Mouse (Mus musculus) ES-E14 (cell line): ENCODE data around the gene Hspa1l. TPM values are rescaled to one million over a fixed set of nuclear protein-coding genes. Genes with fewer than 3 reads are reported as not detected.
"Not testable (repeated sequence)": the region's sequence is repeated elsewhere in the genome, so short reads cannot be mapped to it uniquely, and the experiment has no call there.

Experiments used
- DNase-seq: peaks from one replicate; pipeline ENCODE4 v3.0.0-alpha.2; 2013; ENCODE audit warnings: low read depth, low spot score
- H3K27ac ChIP-seq: 2 replicates; pipeline ENCODE4 v1.5.1; 2012; ENCODE audit warnings: low read depth, mild to moderate bottlenecking, low read length, moderate library complexity, mixed read lengths; ENCODE audit not compliant: poor library complexity, insufficient read depth, severe bottlenecking
- H3K36me3 ChIP-seq: 2 replicates; pipeline ENCODE4 v1.6.1; 2012; ENCODE audit warnings: mild to moderate bottlenecking, low read length, moderate library complexity, mixed read lengths; ENCODE audit not compliant: control insufficient read depth, poor library complexity, insufficient read depth, severe bottlenecking
- H3K4me1 ChIP-seq, 2 experiments: fragments of 150-350 bp in 1 of 2; sonication (generic) in 1 of 2; 2 replicates each; pipeline ENCODE4 v1.6.1; 2012; ENCODE audit warnings: low read length in 2 of 2, mild to moderate bottlenecking in 1 of 2, mixed read lengths in 1 of 2; ENCODE audit not compliant: control insufficient read depth in 2 of 2, insufficient read depth in 2 of 2, poor library complexity in 1 of 2
- H3K4me3 ChIP-seq, 2 experiments: fragments of 150-350 bp in 1 of 2; sonication (generic) in 1 of 2; 2 replicates each; pipeline ENCODE4 v1.5.1; 2012; ENCODE audit warnings: low read length in 2 of 2, low read depth in 1 of 2, mild to moderate bottlenecking in 1 of 2, mixed read lengths in 1 of 2; ENCODE audit not compliant: insufficient read depth in 1 of 2, poor library complexity in 1 of 2, severe bottlenecking in 1 of 2
- H3K9ac ChIP-seq: 2 replicates; pipeline ENCODE4 v1.6.1; 2012; ENCODE audit warnings: low read depth, mild to moderate bottlenecking, low read length, mixed read lengths; ENCODE audit not compliant: poor library complexity, insufficient read depth, severe bottlenecking
- H3K9me3 ChIP-seq: fragments of 150-350 bp; sonication (generic); 2 replicates; pipeline ENCODE4 v1.6.1; 2012; ENCODE audit warnings: low read depth, mild to moderate bottlenecking, low read length; ENCODE audit not compliant: control insufficient read depth, insufficient read depth
- CHD2 ChIP-seq: IDR thresholded peaks from 2 replicates; pipeline ENCODE4 v1.6.1; 2014; ENCODE audit warnings: mild to moderate bottlenecking, low read depth, low read length, inconsistent platforms
- HCFC1 ChIP-seq: IDR thresholded peaks from 2 replicates; pipeline ENCODE4 v1.6.1; 2012; ENCODE audit warnings: low read length, inconsistent platforms, borderline replicate concordance; ENCODE audit not compliant: insufficient read depth
- MAFK ChIP-seq: IDR thresholded peaks from 2 replicates; pipeline ENCODE4 v1.6.1; 2014; ENCODE audit warnings: mild to moderate bottlenecking, low read depth, low read length, inconsistent platforms; ENCODE audit not compliant: insufficient read depth
- ZC3H11A ChIP-seq: IDR thresholded peaks from 2 replicates; pipeline ENCODE4 v1.6.1; 2012; ENCODE audit warnings: low read depth, mild to moderate bottlenecking, inconsistent platforms, low read length, borderline replicate concordance
- ZNF384 ChIP-seq: IDR thresholded peaks from 2 replicates; pipeline ENCODE4 v1.6.1; 2012; ENCODE audit warnings: low read depth, low read length, inconsistent platforms
- in situ Hi-C, 2 experiments: fragments of 600-800 bp; cut with MboI; formaldehyde crosslinking; loops; one replicate each; pipeline ENCODE4 v1.15.1; 2025; ENCODE audit warnings: low sequenced_read_pairs in 2 of 2, inconsistent platforms in 1 of 2; ENCODE audit not compliant: unreplicated experiment in 2 of 2
- total RNA-seq: library from RNA; depleted of rRNA; stranded (reverse); fragments of 300-350 nt; gene quantifications from 2 replicates; pipeline ENCODE4 v1.2.3, GENCODE M21; 2012

The Hspa1l gene
- total RNA-seq, 1 experiment, result 0.45 TPM

DNA sequence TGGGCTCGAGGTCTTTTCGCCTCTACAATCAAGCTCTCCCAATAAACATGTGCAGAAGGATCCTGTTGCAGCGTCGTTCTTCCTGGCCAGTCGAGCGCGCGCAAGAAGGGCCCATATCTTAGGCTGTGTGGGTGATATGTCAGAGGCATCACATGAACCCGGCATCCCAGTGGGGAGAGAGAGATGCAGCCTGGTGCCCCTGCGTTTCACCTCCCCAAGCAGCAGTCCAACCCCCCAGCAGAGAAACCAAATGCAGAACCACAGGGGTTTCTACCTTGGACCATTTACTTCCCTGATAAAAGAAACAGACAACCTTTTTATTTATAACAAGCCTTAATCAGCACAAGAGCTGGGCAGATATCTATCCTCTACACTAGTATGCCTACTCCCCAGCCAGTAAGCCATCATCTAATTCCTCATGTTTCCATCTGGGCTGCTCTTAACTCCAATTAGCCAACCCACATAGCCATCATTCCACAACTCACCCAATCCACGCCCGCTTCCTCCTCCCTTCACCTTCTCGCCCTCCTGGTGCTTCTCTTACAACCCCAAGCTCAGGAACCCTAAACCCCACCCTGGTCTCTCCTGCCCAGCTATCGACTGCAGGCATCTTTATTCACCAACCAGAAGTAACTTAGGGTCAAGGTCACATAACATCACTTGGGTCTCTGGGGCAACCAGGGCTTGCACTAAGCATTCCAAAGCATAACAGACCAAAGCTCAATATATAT is 24.1 kb downstream of the Hspa1l start:
- H3K4me1 ChIP-seq, result peaks cover 4 to 11% of the 10 kb centered on the region in 2 experiments; a peak in 3 of 4 replicates
- DNase-seq, result no peak
- in situ Hi-C loops, result no loop called here
- H3K4me3 ChIP-seq, result no peak overlapping the region
- no peak overlapping the region for H3K9ac ChIP-seq
- H3K9me3 ChIP-seq, result no peaks in the 10 kb centered on the region
- peaks cover 10% of the 10 kb centered on the region for H3K36me3 ChIP-seq
- no peak for TF ChIP-seq ZC3H11A
- no peak overlapping the region for H3K27ac ChIP-seq

- Histone ChIP-seq H3K36me3 (peaks cover 10% of the 10 kb centered on the region), H3K27ac (no peak overlapping the region), H3K9ac (no peak overlapping the region), H3K4me3 (no peak overlapping the region), H3K4me1 (peaks cover 5 to 11% of the 10 kb centered on the region in 2 experiments; a peak in 3 of 4 replicates), H3K9me3 (no peaks in the 10 kb centered on the region)
- in situ Hi-C loops, result no loop called here
- TF ChIP-seq HCFC1 (no peak), ZNF384 (no peak), MAFK (no peak), CHD2 (no peak), ZC3H11A (no peak)
- no peak for DNase-seq
Measured at GRCm38 (mm10) chr17:34997142-34997483, 24.6 kb downstream of the Hspa1l start.

DNA sequence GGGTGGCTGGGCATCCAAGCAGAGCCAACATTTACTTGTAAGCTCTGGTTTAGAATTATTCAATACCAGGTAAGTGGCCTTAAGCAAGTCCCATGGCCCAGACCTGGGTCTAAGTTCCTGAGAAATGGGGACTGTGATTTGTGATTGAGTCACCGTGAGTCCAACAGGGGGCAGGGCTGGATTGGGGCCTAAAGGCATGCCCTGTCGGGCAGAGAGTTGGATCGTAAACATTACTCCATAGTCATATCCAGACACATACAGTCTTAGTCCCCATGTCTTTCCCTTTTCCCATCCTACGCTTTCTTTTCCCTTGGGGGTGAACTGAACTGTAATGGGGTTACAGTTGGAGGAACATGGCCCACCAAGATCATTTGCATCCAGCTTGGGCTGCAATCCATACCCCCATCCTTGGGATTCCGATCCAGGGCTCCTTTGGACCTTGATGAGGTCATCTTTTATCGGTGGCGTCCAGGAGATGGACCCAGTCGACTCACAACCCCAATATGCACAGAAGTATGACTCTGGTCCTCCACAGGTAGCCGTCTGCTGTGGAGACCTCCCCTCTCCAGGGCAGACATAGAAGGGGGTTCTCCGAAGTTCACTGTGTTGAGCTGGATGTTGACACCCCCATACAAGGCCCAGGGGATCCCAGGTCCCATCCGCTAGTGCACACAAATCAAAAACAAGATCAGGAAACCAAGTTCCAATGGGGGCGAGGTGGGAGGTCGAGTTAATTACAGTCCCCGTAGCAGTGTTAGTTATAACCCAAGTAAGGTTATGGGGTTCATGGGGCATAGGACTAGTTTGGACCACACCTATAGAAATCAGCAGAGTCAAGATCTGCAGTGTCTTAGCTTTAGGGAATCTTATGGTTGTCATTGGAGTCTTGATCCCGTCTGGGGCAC is 26.3 kb downstream of the Hspa1l start:
- Histone ChIP-seq H3K27ac (0 out of 2 replicates have a peak overlapping the region, but pooled peaks have one; percentile 8), H3K9ac (peak overlapping the region; percentile 86), H3K4me3 (peak overlapping the region; percentile 58 to 68; a peak in 3 of 4 replicates), H3K9me3 (no peaks in the 10 kb centered on the region), H3K36me3 (peaks cover 12% of the 10 kb centered on the region), H3K4me1 (peaks cover 13 to 18% of the 10 kb centered on the region in 2 experiments)
- in situ Hi-C loops, result no loop called here
- no peak for TF ChIP-seq MAFK
- TF ChIP-seq ZNF384, result no peak
- TF ChIP-seq ZC3H11A, result no peak
- TF ChIP-seq CHD2, result no peak
- TF ChIP-seq HCFC1, result no peak
- no peak for DNase-seq

- not testable (repeated sequence) for DNase-seq, H3K9me3 ChIP-seq
- in situ Hi-C loops, result loop anchor here in 1 of 2 experiments (25.0 kb wide), 1 partner anchor 112 kb away; the partner anchor contains the start of genes Csnk2b, Gpank1, Ly6g5b and Ly6g5c
- Histone ChIP-seq H3K36me3 (peaks cover 24% of the 10 kb centered on the region), H3K4me3 (peak overlapping the region; percentile 69 to 80), H3K4me1 (peaks cover 13 to 22% of the 10 kb centered on the region in 2 experiments), H3K27ac (peak overlapping the region; percentile 85), H3K9ac (peak overlapping the region; percentile 93)
Measured at GRCm38 (mm10) chr17:34999871-35000716, 27.6 kb downstream of the Hspa1l start.
